Mouse (Mus musculus) hindbrain, embryonic 11.5 days (tissue): Measurements from ENCODE around the gene Ccdc62. TPM values are rescaled to one million over a fixed set of nuclear protein-coding genes. Genes with fewer than 3 reads are reported as not detected.

Experiments
- ATAC-seq: fragments of 200-750 bp; cut with Nextera tagmentation; 2 replicates; pipeline ENCODE4 v1.8.0; 2017; ENCODE audit warnings: mild to moderate bottlenecking, moderate TSS enrichment, moderate library complexity; ENCODE audit not compliant: low FRiP score
- DNase-seq: peaks from one replicate; pipeline ENCODE4 v3.0.0-alpha.2; 2015; ENCODE audit warnings: low spot score
- H3K27ac ChIP-seq: fragments of 300-500 bp; sonication (generic); 2 replicates; pipeline ENCODE4 v1.5.1; 2014; ENCODE audit warnings: mild to moderate bottlenecking, low read depth, low read length
- H3K27me3 ChIP-seq: fragments of 300-500 bp; sonication (generic); 2 replicates; pipeline ENCODE4 v1.6.1; 2014; ENCODE audit warnings: mild to moderate bottlenecking, low read length, moderate library complexity, mixed read lengths; ENCODE audit not compliant: control insufficient read depth, insufficient read depth
- H3K36me3 ChIP-seq: fragments of 300-500 bp; sonication (generic); 2 replicates; pipeline ENCODE4 v1.6.1; 2014; ENCODE audit warnings: mild to moderate bottlenecking, low read length, moderate library complexity, mixed read lengths; ENCODE audit not compliant: control insufficient read depth, insufficient read depth
- H3K4me1 ChIP-seq: fragments of 300-500 bp; sonication (generic); replicated peaks from 2 replicates; pipeline ENCODE4 v1.6.1; 2014; ENCODE audit warnings: low read length, mixed read lengths; ENCODE audit not compliant: control insufficient read depth, insufficient read depth
- H3K4me2 ChIP-seq: fragments of 300-500 bp; sonication (generic); replicated peaks from 2 replicates; pipeline ENCODE4 v1.6.1; 2014; ENCODE audit warnings: mild to moderate bottlenecking, low read depth, low read length
- H3K4me3 ChIP-seq: fragments of 300-500 bp; sonication (generic); 2 replicates; pipeline ENCODE4 v1.5.1; 2014; ENCODE audit warnings: low read depth, low read length
- H3K9ac ChIP-seq: fragments of 300-500 bp; sonication (generic); 2 replicates; pipeline ENCODE4 v1.6.1; 2014; ENCODE audit warnings: low read depth, low read length
- H3K9me3 ChIP-seq: fragments of 300-500 bp; sonication (generic); 2 replicates; pipeline ENCODE4 v1.6.1; 2016; ENCODE audit warnings: low read length; ENCODE audit not compliant: control insufficient read depth
- WGBS: fragments of 180-500 bp; shearing (Covaris S2); extraction: QIAGEN DNeasy Blood & Tissue Kit; methylation state at CpG from one replicate; pipeline ENCODE4 v1.1.7; 2014; 5-methylcytosine and 5-hydroxymethylcytosine counted together
- polyA plus RNA-seq: library from polyadenylated mRNA; unstranded; fragments of >200 nt; fragmentation: Nextera tagmentation; extraction: Ambion mirVana; gene quantifications from 2 replicates; pipeline ENCODE4 v1.2.1, GENCODE M21; 2014

Gene Ccdc62
- polyA plus RNA-seq, 1 experiment from 2014 or later = 4.3 TPM

- Histone ChIP-seq H3K36me3 (no peaks in the 10 kb centered on the region), H3K4me2 (no peak overlapping the region), H3K27me3 (peaks cover 6% of the 10 kb centered on the region; the same call in 1 of the 2 replicates), H3K4me3 (no peak overlapping the region), H3K9me3 (no peaks in the 10 kb centered on the region), H3K27ac (no peak overlapping the region), H3K4me1 (no peaks in the 10 kb centered on the region), H3K9ac (no peak overlapping the region)
- DNase-seq (no peak), ATAC-seq (no peak)
- WGBS = 86% methylated on average over 14 of the region's 14 CpGs
Measured at GRCm38 (mm10) chr5:123996695-123997094, 66.2 kb downstream of the Ccdc62 start.

- Histone ChIP-seq H3K27ac (no peak overlapping the region), H3K4me2 (no peak overlapping the region), H3K27me3 (0 out of 2 replicates have a peak, but pooled peaks cover 4% of the 10 kb centered on the region), H3K9me3 (no peaks in the 10 kb centered on the region), H3K4me1 (no peaks in the 10 kb centered on the region), H3K9ac (no peak overlapping the region), H3K36me3 (no peaks in the 10 kb centered on the region), H3K4me3 (no peak overlapping the region)
- ATAC-seq = no peak
- WGBS = 89% methylated on average over 24 of the region's 24 CpGs
- DNase-seq = no peak
Measured at GRCm38 (mm10) chr5:123997211-123997751, 66.8 kb downstream of the Ccdc62 start.

GRCm38 (mm10) chr5:123997811-123998210 lies 67.3 kb downstream of the Ccdc62 start:
- H3K4me2 ChIP-seq = no peak overlapping the region
- WGBS = 90% methylated on average over 16 of the region's 16 CpGs

GRCm38 (mm10) chr5:123998370-123998769 lies 67.9 kb downstream of the Ccdc62 start:
- no peak for ATAC-seq
- 86% methylated on average over 10 of the region's 10 CpGs for WGBS
- DNase-seq = no peak

More at GRCm38 (mm10) chr5:123997811-123998210, 67.3 kb downstream of the Ccdc62 start:
- no peak overlapping the region for H3K9ac ChIP-seq
- H3K4me1 ChIP-seq = no peaks in the 10 kb centered on the region
- no peak overlapping the region for H3K27ac ChIP-seq
- H3K9me3 ChIP-seq = no peaks in the 10 kb centered on the region
- DNase-seq (no peak), ATAC-seq (no peak)
- H3K36me3 ChIP-seq = no peaks in the 10 kb centered on the region
- no peaks in the 10 kb centered on the region for H3K27me3 ChIP-seq
- no peak overlapping the region for H3K4me3 ChIP-seq

GRCm38 (mm10) chr5:124000824-124001223 lies 70.3 kb downstream of the Ccdc62 start:
- WGBS = 13% methylated on average over 7 of the region's 7 CpGs
- Histone ChIP-seq H3K27ac (no peak overlapping the region), H3K9ac (no peak overlapping the region)

More at GRCm38 (mm10) chr5:123998370-123998769, 67.9 kb downstream of the Ccdc62 start:
- H3K27me3 ChIP-seq = no peaks in the 10 kb centered on the region
- H3K9ac ChIP-seq = no peak overlapping the region
- no peaks in the 10 kb centered on the region for H3K36me3 ChIP-seq
- H3K27ac ChIP-seq = no peak overlapping the region
- no peaks in the 10 kb centered on the region for H3K9me3 ChIP-seq
- no peak overlapping the region for H3K4me3 ChIP-seq
- H3K4me1 ChIP-seq = 0 out of 2 replicates have a peak, but pooled peaks cover 1% of the 10 kb centered on the region
- no peak overlapping the region for H3K4me2 ChIP-seq

GRCm38 (mm10) chr5:124001274-124001673 lies 70.8 kb downstream of the Ccdc62 start:
- 70% methylated on average over 9 of the region's 9 CpGs for WGBS
- H3K4me1 ChIP-seq = 0 out of 2 replicates have a peak, but pooled peaks cover 2% of the 10 kb centered on the region
- H3K4me3 ChIP-seq = no peak overlapping the region
- H3K27me3 ChIP-seq = no peaks in the 10 kb centered on the region
- no peak overlapping the region for H3K27ac ChIP-seq
- H3K9ac ChIP-seq = no peak overlapping the region
- no peaks in the 10 kb centered on the region for H3K9me3 ChIP-seq
- ATAC-seq (0 out of 2 replicates have a peak, but pooled peaks have one; percentile 13), DNase-seq (no peak)
- H3K36me3 ChIP-seq = 0 out of 2 replicates have a peak, but pooled peaks cover 8% of the 10 kb centered on the region
- H3K4me2 ChIP-seq = no peak overlapping the region

More at GRCm38 (mm10) chr5:124000824-124001223, 70.3 kb downstream of the Ccdc62 start:
- Histone ChIP-seq H3K27me3 (no peaks in the 10 kb centered on the region), H3K36me3 (0 out of 2 replicates have a peak, but pooled peaks cover 4% of the 10 kb centered on the region), H3K4me3 (no peak overlapping the region), H3K4me1 (0 out of 2 replicates have a peak, but pooled peaks cover 2% of the 10 kb centered on the region), H3K9me3 (no peaks in the 10 kb centered on the region), H3K4me2 (no peak overlapping the region)
- peak; percentile 68 for ATAC-seq
- peak; percentile 95 for DNase-seq

GRCm38 (mm10) chr5:124002876-124003275 lies 72.4 kb downstream of the Ccdc62 start:
- Histone ChIP-seq H3K4me3 (no peak overlapping the region), H3K4me1 (0 out of 2 replicates have a peak, but pooled peaks cover 2% of the 10 kb centered on the region), H3K36me3 (peaks cover 10% of the 10 kb centered on the region; the same call in 1 of the 2 replicates), H3K4me2 (no peak overlapping the region), H3K9ac (no peak overlapping the region), H3K27ac (no peak overlapping the region), H3K27me3 (no peaks in the 10 kb centered on the region), H3K9me3 (no peaks in the 10 kb centered on the region)
- ATAC-seq (no peak), DNase-seq (no peak)
- WGBS = 74% methylated on average over 2 of the region's 2 CpGs

GRCm38 (mm10) chr5:124003375-124003774 lies 72.9 kb downstream of the Ccdc62 start:
- ATAC-seq = no peak
- H3K4me2 ChIP-seq = no peak overlapping the region
- no peak overlapping the region for H3K27ac ChIP-seq
- peaks cover 10% of the 10 kb centered on the region; the same call in 1 of the 2 replicates for H3K36me3 ChIP-seq
- no peak for DNase-seq
- H3K9me3 ChIP-seq = no peaks in the 10 kb centered on the region
- H3K27me3 ChIP-seq = no peaks in the 10 kb centered on the region
- no peak overlapping the region for H3K4me3 ChIP-seq
- no peak overlapping the region for H3K9ac ChIP-seq
- 0 out of 2 replicates have a peak, but pooled peaks cover 2% of the 10 kb centered on the region for H3K4me1 ChIP-seq
- WGBS = 64% methylated on average over 4 of the region's 4 CpGs
